Mouse (Mus musculus): ENCODE data around the gene Clpx.

Clpx gene

DNA sequence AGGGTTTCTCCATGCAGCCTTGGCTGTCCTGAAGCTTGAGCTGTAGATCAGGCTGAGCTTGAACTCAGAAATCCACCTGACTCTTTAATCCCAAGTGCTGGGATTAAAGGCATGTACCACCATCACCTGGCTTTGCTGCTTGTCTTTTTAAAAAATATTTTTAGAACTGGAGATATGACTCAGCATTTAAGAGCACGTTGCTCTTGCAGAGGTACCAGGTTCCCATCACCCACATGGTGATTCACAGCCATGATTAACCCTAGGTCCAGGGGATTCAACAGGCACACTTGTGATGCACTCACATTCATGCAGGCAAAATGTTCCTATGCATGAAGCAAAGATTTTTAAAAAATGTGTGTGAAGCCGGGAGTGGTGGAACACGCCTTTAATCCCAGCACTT, 1.6 kb upstream of the Clpx start:
- no peak for DNase-seq

DNA sequence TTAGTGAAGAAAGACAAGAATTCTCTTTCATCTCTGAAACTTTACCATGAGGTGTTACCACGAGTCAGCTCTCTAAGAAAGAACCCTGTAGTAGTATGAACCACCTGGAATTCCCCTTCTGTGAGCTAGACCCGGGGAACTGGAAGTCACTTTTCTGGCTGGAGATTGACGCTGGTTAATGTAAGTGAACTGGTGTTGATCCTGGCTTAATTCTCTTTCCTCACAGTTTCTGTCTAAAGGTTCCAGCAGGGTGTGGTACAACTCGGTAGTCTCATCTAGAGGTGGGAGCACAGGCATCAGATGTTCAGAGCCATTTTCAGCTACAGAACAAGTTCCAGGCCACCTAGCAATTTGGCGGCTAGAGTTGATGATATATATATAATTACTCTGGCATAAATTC, 941 bp upstream of the Clpx start:
- DNase-seq, result no peak

DNA sequence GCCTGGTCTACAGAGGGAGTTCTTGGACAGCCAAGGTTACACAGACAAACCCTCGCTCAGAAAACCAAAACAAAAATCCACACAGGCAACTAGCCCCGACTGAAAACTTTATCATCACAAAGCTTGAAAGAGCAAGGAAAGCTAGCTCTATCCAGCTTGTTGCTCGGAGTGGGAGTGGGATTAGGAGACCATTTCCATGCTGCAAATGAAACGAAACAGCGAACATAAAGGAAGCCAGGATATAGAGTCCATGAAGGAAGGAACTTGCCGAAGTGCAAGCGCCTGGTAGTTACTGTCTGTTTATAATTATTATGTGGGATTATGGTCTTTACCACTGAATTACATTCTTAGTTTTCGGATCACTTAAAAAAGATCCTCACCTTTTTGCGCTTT, 484 bp upstream of the Clpx start:
- no peak for DNase-seq

DNA sequence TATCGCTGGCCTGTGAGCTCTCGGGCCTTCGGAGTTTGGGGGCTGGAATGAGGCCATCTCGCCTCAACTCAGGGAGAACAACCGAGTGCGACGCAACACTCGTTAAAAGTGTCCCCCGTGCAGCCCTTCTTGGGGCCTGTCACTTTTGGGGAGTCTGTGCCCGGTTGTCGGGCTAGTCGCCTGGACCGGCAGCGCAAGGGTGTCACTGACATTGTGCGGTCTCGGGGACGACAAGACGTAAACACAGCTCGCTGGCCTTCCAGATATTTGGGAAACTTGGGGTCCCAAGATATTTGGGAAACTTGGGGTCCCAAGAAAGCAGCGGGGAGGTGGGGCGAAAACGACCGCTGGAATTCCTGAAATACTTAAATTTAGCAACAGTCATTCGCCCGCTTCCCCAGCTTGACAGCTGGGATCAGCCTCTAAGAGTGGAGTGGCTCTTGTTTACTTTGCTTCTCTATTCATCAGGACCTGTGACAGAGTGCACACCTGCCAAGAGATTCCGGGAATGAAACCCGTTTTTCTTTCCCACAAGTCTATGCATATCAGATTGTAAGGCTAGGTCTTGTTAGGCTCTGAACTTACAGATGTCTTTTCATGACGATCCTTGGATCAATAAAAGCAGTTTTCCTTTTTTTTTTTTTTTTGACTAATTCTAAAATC, 787 bp downstream of the Clpx start:
- DNase-seq, result no peak

DNA sequence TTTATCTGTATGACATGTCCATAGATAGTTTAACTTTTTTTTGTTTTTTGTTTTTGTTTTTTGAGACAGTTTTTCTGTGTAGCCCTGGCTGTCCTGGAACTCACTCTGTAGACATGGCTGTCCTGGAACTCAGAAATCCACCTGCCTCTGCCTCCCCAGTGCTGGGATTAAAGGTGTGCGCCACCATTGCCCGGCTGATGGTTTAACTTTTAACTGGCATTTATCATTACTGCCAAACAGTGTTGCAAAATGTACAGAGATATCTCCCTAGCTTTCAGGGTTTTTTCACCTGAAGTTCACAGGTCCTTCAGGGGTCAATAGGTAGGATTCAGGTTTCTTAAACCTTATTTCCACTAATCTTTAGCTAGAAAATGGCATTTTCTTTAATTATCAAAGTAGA, 3.0 kb downstream of the Clpx start:
- DNase-seq, result no peak

DNA sequence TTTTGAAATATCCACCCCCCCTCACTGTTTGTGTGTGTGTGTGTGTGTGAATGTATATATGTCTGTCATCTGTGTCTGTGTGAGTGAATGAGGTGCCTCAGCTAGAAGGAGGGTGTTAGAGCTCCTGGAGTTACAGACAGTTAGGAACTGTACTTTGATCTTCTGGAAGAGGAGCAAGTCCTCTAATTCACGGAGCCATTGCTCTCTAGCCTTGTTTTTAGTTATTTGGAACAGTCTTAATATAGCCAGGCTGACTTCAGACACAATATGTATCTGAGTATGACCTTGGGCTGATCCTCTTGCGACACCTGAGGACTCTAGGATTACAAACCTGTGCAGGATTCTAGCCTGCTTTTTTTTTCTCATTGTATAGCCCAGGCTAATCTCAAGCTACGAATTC, 4.7 kb downstream of the Clpx start:
- no peak for DNase-seq

- DNase-seq, result no peak
Measured at GRCm38 (mm10) chr9:65299650-65300049, 5.6 kb downstream of the Clpx start.

GRCm38 (mm10) chr9:65302327-65302983, 8.4 kb downstream of the Clpx start:
- no peak for DNase-seq

DNA sequence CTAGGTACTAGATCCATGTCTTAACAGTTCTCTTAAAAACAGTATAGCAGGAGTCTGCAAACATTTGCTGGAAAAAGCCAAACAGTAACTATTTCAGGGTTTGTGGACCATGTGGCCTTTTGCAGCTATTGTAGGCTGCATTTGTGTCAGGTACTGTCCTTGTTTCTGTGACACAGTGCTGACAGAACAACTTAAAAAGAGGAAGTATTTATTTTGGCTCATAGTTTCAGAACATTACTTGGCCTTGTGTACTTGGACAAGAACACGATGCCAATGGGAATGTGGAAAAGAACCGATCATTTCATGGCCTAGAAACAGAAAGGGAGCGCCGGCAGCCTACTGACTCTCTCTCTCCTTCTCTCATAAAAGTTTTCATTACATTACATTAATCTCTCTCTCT, 9.5 kb downstream of the Clpx start:
- no peak for DNase-seq

DNA sequence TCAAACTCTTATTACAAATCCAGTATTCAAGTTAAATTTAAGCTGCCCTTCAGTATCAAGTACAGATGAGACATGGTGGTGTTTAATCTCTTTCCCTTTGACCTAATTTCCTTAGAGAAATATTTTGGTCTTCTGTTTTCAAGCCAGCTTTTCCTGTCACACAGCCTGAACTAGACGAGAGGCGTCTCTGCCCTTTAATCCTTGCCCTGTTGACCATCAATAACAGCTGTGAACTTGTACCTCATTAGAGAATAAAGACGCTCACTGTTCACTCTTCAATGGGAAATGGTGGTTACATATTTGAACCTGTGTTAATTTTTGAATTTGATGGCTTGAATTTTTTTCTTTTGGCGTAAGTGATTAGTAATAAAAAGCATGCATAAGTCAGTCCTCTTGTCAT, 10.2 kb downstream of the Clpx start:
- DNase-seq, result no peak

DNA sequence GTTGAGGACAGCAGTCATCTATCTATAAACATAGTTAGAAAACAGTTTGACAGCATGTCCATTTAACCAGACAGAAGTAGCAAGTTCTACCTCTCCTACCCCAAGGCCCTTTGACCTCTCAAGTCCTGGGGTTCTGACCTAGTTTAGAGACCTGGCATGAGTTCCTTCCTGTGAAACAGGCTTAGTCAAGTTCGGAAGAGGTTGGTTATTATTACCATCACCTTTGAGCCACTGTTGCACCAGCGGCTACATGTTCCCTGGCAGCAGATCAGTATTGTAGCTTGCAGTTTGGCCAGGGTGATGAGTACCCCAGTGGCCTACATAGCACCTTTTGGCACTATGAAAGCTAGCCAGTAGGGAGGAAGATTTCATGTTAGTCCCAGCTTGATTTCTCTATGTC, 12.6 kb downstream of the Clpx start:
- DNase-seq, result no peak

- no peak for DNase-seq
Measured at GRCm38 (mm10) chr9:65308011-65308410, 14.0 kb downstream of the Clpx start.

- no peak for DNase-seq
Measured at GRCm38 (mm10) chr9:65312669-65313357, 18.8 kb downstream of the Clpx start.

DNA sequence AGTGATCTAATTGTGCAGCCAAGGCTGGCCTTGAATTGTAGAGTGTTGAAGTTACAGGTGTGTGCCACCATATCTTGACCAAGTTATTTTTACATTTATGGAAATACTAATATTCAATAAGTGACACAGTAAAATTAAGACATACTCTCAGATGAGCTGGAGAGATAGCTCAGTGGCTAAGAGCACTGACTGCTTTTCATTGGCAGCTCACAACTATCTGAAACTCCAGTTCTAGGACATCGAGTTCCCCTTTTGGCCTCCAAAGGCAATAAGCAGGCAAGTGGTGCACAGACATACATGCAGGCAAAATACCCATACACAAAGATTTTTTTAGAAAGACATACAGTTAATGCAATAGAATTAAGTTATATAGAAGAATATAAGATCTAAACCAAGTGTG, 19.8 kb downstream of the Clpx start:
- DNase-seq, result no peak

DNA sequence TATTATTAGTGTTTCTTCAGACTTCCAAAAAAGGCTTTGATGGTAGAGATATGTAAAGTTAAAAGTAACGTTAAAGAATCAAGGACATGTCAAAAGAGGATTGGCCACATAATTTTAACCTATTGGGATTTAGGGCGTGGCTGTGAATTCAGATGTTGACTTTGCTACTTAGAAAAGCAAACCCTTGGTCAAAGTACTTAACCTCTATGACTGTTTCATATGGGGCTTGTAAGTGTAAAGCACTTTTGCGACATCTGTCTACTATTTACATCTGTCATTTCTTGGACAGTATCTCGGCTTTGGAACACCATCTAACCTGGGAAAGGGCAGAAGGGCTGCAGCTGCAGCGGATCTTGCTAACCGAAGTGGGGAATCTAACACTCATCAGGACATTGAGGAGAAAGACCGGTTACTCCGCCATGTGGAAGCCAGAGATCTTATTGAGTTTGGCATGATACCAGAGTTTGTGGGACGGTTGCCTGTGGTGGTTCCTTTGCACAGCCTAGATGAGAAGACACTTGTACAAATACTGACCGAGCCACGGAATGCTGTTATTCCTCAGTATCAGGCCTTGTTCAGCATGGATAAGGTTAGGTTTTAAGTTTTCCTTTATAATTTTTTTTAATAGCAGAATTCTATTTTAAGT, 28.3 kb downstream of the Clpx start:
- no peak for DNase-seq

DNA sequence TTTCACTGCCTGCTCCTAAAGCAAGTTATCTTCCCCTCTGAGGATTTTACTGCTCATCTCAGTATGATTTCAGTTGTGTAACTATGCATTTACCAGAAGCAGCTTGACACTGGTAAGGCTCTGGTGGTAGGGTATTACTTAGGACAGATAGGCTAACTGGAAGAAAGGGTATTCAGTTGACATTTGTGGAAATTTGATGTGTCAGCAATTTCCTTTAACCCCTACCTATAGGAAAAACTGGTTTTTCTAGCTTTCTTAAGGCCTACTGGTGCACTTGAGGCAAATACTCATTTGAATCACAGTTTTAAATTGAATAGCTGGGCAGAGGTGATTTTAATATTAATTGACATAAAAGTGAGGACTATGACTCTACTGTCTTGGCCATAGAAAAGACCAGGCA, 31.9 kb downstream of the Clpx start:
- no peak for DNase-seq

GRCm38 (mm10) chr9:65327371-65327770, 33.3 kb downstream of the Clpx start:
- DNase-seq, result no peak

GRCm38 (mm10) chr9:65333958-65334357, 39.9 kb downstream of the Clpx start:
- no peak for DNase-seq

DNA sequence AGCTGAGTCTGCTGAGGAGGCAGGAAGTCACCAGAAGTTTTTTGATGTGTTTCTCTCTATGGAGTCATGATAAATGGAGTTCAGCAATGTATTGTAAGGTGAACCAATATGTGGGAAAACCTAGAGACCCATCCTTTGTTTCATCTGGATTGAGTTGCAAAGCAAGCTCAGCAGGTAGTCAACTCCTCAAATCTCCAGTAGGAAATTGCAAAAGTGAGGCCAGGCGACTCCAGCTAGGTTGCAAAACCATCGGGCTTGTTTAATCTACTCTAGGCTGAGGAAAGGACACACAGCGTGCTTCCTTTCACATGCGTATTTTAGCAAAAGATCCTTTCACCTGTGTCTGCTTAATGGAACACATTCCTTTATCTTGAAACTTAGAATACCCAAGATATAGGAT, 45.1 kb downstream of the Clpx start:
- no peak for DNase-seq

DNA sequence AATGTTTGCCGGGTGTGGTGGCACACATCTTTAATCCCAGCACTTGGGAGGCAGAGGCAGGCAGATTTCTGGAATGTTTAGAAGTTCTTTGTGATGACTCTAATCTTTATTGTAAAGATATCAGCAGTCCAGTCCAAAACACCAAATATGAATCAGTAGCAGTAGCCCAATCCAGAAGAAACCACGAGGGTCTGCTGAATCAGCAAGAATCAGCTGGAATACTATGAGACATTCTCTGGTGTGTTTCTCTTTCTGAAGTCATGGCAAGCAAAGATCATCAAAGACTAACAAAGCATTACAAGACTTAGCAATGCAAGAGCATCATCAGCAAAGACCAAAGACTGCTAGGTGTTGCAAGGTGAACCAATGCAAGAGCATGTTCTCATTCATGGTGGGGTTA, 46.4 kb downstream of the Clpx start:
- no peak for DNase-seq

- DNase-seq, result peak; percentile 7 to 8
Measured at GRCm38 (mm10) chr9:65345439-65345838, 51.4 kb downstream of the Clpx start.

DNA sequence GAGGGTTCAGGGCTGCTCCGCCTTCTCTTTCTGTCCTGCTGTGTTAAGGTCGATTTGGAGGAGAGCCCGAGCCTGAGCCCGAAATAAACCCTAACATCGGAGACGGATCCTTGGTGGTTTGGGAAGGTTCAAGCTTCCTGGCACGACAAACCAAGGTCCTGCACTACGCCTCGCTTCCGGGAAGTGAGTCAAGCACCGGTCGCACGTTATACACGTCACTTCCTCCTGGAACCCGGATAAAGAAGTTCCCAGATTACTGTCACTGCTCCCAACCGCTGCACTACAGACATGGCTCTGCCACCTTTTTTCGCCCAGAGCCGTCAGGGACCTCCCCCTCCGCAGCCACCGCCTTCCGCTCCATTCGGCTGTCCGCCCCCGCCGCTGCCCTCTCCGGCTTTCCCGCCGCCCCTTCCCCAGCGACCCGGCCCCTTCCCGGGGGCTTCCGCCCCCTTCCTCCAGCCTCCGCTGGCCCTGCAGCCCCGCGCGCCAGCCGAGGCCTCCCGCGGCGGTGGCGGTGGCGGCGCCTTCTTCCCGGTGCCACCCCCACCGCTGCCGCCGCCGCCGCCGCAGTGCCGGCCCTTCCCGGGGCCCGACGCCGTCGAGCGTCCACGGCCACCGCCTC, 51.9 kb downstream of the Clpx start, which contains the start of gene Pdcd7:
Gene Pdcd7 (plus strand): TSS at position 251 of the 622 bp plus-strand sequence.
- peak; percentile 96 to 97 for DNase-seq

DNA sequence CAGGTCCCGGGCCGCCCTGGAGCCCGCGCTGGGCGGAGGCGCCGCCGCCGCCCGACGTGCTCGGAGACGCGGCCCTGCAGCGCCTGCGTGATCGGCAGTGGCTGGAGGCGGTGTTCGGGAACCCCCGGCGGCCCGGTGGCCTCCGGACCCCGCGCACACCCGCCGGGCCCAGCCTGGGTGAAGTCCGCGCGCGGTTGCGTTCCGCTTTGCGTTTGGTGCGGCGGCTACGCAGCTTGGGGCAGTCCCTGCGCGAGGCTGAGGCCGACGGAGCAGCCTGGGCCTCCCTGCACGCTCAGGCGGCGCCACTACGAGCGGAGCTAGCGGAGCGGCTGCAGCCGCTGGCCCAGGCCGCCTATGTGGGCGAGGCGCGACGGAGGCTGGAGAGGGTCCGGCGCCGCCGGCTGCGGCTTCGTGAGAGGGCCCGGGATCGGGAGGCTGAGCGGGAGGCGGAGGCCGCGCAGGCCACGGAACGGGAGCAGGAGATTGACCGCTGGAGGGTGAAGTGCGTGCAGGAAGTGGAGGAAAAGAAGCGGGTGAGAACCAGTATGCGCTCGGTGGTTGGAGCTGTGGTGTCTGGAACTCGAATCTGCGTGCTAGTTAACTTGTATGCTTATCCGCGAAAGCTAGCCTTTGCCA, 52.5 kb downstream of the Clpx start:
- DNase-seq, result peak; percentile 32 to 58
